Mouse (Mus musculus): ENCODE measurements around the gene Ndufs6.
A peak's percentile ranks its signal among the peaks of the same experiment; 100 is the strongest.

Gene Ndufs6

DNA sequence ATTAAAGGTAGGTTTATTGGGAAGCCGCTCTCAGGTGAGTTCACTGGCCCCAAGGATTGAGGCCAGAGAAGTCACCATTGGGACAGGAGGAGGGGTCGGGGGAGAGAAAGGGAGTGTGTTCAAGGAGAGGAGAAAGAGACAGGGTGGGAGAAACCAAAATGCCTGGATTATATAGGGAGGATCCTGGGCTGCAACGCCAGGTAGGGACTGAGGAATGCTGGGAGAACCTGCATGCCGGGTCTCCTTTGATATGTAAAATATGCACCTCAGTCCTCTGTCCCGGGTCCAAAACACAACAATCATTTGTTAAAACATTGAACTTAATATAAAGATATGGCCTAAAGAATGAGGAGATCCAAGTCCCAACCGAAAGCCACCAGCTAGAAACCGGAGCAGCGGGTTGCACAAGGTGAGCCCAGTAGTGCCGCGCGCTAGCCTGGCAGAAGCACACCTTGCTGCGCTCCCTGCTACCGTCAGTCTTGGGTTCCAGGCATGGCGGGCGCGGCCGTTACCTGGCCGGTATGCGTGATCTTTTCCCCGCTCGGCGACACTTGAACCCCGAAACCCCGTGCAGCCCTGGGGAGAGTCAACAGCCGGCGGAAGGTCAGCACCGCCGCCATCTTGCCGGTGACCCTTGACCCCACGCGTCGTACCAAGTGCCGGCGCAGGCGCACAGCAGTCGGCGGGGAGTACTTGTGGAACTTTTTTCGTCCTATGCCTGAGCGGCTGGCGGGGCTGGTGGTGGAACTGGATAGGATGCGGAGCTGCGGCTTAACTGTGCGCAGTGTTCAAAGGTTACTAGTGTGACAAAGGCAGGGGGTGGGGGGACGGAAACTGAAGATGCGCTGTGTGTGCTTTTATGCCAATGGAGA, at the start of gene Ndufs6, which contains the start of gene Mrpl36:
Gene Ndufs6 (minus strand): TSS at position 716 of the 872 bp plus-strand sequence.
Gene Mrpl36 (plus strand): TSS at position 687 of the 872 bp plus-strand sequence.
- DNase-seq, result peak; percentile 95

DNA sequence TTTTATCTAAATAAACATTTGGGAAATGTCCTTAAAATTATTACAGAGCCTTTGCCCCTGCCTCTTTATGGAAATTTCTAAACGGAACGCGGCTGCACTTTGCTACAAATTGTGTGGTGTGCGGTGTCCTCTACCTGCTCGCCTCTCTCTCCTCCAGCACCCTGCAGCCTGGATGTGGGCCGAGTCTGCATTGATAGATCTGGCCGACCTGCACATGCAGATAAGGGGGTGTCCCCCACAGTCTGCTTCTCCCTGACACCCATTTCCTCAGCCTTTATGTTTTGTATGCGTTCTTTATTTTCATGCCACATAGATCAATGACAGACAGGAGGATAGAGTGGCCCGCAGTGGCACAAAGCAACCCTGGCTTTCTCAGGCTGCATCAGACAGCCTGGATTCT, 49.3 kb upstream of the Ndufs6 start:
- no peak for DNase-seq

GRCm38 (mm10) chr13:73374612-73375011, 46.3 kb upstream of the Ndufs6 start:
- no peak for DNase-seq

DNA sequence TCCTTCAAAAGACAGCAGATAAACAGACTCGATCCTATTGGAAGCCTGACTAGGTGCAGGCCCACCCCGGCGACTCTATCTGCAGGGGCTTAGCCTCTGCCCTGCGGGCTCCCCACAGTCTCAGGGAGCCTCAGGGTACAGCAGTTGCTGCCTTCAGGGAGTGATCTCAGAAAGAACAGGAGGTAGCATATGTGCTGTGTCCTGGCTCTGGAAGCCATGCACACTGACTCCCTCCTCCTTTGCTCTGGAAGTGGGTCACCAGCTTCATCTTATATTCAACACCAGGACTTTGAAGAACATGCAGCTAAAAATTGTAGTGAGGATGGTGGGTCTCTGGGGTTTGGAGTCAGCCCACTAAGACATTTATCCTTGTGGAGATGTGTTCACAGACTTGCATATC, 45.0 kb upstream of the Ndufs6 start:
- no peak for DNase-seq

DNA sequence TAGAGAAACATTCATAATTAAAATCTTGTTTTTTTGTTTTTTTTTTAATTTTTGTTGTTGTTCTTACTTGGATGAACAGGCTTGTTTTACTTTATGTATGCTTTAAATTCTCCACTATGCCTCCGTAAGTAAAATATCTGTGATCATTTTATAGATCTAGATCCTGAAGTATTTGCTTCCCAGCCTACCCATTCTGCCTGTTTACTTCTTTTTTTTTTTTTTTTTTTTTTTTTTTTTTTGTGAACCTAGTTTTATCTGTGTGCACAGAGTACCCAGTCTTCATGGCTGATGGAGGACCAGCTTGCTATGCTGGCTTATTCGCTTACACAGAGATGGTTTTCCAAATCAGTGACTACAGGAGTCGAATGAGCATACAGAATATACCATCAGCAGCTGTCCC, 28.8 kb upstream of the Ndufs6 start:
- no peak for DNase-seq

DNA sequence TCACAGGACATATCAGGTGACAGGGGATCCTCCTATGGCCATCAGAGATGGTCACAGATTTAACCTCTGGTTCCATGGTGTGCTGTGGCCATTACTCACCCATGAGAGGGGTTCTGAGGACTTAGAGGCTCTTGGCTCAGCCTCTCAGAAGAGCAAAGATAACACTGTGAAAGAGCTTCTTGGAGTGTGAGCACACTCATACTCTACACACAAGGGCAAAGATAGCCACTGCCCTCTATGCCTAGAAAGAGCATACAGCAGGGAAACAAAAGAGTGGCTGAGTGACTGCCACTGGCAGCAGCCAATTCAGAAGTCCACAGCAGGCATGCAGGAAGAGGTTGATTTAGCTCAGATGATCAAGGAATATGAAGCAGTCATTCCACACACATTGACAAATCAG, 24.1 kb upstream of the Ndufs6 start:
- DNase-seq, result no peak

DNA sequence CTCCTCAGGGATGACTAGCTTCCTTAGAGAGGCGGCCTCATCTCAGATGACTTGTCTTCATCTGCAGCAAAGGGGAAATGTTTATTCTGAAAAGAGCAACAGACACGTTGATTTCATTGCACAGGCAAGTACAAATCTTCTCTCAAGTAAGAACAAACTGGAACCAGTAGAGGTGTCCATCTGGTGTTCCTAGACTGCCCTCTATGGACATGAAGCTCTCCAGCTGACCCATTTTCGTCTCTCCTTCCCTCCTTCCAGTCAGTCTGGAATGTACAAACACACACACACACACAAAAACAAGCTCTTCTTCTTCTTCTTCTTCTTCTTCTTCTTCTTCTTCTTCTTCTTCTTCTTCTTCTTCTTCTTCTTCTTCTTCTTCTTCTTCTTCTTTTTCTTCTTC, 23.6 kb upstream of the Ndufs6 start:
- DNase-seq, result no peak

DNA sequence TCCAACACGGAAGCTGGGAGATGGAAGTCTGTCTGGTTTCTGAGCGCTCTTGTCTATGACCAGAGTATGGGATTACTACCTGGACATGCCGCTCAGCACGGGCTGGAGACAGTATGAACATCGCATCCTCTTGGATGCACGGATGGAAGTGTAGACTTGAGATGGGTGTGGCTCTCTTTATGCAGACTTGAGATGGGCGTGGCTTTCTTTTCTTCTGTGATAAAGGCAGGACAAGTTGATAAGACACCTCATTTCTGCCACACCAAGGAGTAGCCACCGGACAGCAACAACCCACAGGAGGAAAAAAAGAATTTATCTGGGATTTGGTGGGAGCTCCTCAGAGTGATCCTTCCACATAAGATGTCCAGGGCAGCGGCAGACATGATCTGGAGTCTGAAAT, 22.4 kb upstream of the Ndufs6 start:
- DNase-seq, result no peak

GRCm38 (mm10) chr13:73347922-73348650, 19.7 kb upstream of the Ndufs6 start:
- DNase-seq, result no peak

- DNase-seq, result no peak
Observed at GRCm38 (mm10) chr13:73347171-73347570, 18.8 kb upstream of the Ndufs6 start.

GRCm38 (mm10) chr13:73346743-73347142, 18.4 kb upstream of the Ndufs6 start:
- DNase-seq, result no peak

DNA sequence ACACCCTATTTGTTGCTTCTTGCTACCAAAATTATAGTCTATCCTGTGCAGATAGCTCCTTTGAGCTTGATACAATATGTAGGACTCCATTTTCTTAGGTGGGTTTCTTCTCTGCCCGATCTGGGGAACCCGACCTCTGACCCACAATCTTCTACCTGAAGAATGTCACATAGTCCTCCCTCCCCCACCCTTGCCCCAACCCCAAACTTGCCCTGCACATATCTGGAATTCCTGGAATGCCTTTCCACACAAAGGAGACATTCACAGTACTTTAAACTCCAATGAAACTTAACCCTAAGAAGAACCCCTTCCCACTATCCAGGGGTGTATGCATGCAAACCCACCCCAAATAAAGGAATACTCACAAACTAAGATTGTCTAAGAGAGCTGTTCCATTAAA, 17.8 kb upstream of the Ndufs6 start:
- no peak for DNase-seq

DNA sequence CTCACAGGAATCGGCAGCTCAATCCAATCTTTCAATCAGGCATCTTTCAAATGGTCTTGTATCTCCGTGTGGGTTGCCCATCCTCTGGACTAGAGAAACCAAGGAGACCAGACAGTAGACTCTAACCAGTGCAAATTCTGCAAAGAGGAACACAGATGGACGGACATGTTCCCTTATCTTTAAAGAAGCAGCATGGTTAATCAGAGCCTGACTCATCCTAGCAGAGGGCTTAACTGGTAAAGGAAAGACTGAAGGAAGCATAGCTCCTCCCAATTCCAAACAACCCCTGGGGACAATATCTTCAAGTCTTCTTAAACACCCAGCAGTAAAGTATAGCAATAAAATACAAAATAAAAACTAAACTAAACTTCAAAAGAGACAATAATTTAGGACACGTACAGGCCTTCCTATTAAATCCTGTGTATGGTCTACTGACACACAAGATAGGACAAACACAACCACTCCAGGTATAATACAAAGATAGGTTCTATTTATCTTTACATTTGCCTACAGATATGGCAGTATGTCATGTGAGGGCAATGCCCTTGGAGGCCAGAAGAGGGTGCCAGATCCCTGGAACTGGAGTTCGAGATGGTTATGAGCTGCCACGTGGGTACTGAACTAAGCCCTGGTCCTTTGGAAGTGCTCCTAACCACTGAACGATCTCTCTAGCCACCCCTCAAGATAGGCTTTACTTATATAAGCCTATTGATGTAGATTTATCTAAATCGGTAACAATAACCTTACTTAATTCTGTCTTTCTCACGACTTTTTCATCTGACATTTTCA, 17.0 kb upstream of the Ndufs6 start:
- DNase-seq, result no peak

DNA sequence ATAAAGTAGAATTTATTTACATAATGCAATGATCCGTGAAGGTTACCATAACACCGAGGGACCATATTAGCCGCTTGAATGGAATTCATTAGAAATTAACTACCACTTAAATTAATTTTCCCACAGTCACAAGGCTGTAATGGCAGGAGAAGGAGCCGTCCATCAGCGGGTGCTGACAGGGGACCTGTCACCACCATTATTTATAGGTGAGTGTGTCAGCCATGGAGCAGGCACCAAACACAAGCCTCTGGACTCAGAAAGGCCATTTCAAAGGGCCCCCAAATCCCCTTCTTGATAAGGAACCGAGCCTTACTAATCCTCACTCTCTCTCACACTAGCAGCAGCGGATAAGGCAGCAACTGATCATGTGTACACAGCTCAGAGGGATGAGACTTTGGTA, 8.4 kb upstream of the Ndufs6 start:
- DNase-seq, result no peak

- DNase-seq, result no peak
Observed at GRCm38 (mm10) chr13:73331736-73332135, 3.4 kb upstream of the Ndufs6 start.

- peak; percentile 92 for DNase-seq
Observed at GRCm38 (mm10) chr13:73330844-73331501, 2.6 kb upstream of the Ndufs6 start.

DNA sequence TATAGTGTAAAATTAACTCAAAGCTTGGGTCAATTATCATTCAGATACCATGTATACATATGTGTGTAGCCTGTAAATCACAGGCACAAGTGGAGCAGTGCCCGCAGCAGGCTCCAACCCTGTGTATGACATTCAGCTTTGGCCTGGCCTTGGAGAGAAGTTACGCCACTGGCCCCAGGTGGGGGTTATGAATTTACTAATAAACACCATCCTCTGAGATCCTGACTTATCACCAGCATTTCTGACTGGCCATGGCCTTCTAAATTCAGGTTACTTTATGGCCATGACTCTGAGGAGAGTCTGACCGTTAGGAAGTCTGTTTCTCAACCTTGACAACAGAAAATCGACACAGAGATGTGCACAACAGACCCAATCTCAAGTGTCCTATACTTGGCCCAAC, 4.9 kb downstream of the Ndufs6 start:
- no peak for DNase-seq

GRCm38 (mm10) chr13:73322626-73323025, 5.7 kb downstream of the Ndufs6 start:
- DNase-seq, result no peak

- no peak for DNase-seq
Observed at GRCm38 (mm10) chr13:73320048-73320447, 8.3 kb downstream of the Ndufs6 start.

DNA sequence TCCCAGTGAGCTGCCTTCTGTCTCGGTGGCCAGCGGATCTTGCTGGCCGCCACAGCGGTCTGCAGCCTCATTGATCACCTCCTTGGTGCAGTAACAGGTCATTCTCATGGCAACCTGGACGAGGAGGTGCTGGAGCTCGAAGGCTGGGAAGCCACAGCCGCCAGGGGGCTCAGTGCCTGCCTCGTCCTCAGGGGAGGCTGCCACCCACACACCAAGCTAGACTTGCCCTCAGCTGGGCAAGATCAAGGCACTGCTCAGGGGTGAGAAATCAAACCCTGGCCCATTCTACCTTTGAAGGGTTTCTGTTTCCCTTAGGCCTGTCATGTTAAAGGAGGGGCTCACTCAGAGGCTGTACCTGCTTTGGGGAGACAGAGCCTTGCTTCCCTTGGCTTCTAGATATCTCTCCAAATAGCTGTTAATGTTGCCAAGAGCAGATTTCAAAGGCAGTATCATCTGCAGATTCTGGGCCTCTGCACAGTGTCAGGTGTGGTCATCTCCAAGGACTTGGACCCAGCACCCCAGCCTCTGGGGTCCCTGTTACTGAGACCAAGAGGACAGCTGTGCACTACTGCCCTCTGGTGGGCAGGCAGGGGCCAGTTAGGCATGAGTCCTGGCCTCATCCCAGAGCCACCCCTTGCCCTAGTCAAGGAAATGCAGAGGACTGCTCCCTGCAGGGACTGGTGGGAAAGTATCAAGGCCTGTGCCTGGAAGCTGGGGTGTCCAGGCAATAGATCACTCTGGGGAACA, 18.0 kb downstream of the Ndufs6 start:
- DNase-seq, result peak; percentile 53

GRCm38 (mm10) chr13:73306430-73306829, 21.9 kb downstream of the Ndufs6 start:
- no peak for DNase-seq

GRCm38 (mm10) chr13:73306085-73306410, 22.3 kb downstream of the Ndufs6 start:
- DNase-seq, result no peak

Measured in lung, postnatal 10 days (tissue).